Mouse (Mus musculus): ENCODE measurements around the gene Wrap53. TPM values are rescaled to one million over a fixed set of nuclear protein-coding genes. Genes with fewer than 3 reads are reported as not detected.
"Not testable (repeated sequence)": the region's sequence is repeated elsewhere in the genome, so short reads cannot be mapped to it uniquely, and the experiment has no call there.

Gene Wrap53
- polyA plus RNA-seq (2012; rRNA removed) = 9.5 and 9.7 TPM in 2 replicates

DNA sequence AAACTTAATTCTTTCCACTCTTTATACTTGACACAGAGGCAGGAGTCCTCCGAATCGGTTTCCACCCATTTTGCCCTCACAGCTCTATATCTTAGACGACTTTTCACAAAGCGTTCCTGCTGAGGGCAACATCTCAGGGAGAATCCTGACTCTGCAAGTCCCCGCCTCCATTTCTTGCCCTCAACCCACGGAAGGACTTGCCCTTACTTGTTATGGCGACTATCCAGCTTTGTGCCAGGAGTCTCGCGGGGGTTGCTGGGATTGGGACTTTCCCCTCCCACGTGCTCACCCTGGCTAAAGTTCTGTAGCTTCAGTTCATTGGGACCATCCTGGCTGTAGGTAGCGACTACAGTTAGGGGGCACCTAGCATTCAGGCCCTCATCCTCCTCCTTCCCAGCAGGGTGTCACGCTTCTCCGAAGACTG lies at the start of gene Wrap53, which contains the start of gene Trp53:
Gene Wrap53, minus strand, starts transcription at position 165 of the 424 bp plus-strand sequence.
Gene Trp53, plus strand, starts transcription at position 269 of the 424 bp plus-strand sequence.
- H3K4me1 ChIP-seq (ENCODE audit: control insufficient read depth, insufficient read depth, low read length) = peaks cover 16% of the 10 kb centered on the region

DNA sequence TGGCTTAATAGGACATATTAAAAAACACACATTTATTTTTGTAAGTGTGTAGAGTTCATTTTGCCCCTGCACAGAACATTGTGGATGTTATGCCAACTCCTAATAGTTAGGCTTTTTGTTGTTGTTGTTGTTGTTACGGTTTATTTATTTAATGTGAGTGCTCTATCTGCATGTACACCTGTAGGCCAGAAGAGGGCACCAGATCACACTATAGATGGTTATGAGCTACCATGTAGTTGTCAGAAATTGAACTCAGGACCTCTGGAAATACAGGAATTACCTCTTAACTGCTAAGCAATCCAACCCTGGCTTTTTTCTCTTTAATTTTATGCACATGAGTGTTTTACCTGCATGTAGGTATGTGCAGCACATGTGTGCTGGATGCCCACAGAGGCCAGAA lies 49.7 kb upstream of the Wrap53 start:
- H3K27ac ChIP-seq (ENCODE audit: control insufficient read depth, insufficient read depth, low read depth, low read length) = no peak overlapping the region
- peaks cover 2% of the 10 kb centered on the region for H3K4me1 ChIP-seq (ENCODE audit: control insufficient read depth, insufficient read depth, low read length)
- H3K36me3 ChIP-seq (ENCODE audit: control insufficient read depth, insufficient read depth, low read length) = no peaks in the 10 kb centered on the region
- no peaks in the 10 kb centered on the region for H3K27me3 ChIP-seq (ENCODE audit: control insufficient read depth, insufficient read depth, low read length)
- no peak for TF ChIP-seq POLR2A (IDR thresholded peaks at IDR 0.05; ENCODE audit: control insufficient read depth, low read depth, low read length)
- TF ChIP-seq CTCF (IDR thresholded peaks at IDR 0.05; ENCODE audit: control insufficient read depth, insufficient read depth, insufficient replicate concordance, low read depth, low read length) = no peak
- no peak overlapping the region for H3K4me3 ChIP-seq (ENCODE audit: control insufficient read depth, low read depth, low read length)

More for the DNA sequence above, at the start of gene Wrap53, which contains the start of gene Trp53:
- Histone ChIP-seq H3K36me3 (ENCODE audit: control insufficient read depth, insufficient read depth, low read length) (no peaks in the 10 kb centered on the region; the same call in 1 of the 2 replicates), H3K4me3 (ENCODE audit: control insufficient read depth, low read depth, low read length) (peak within 1 kb of the TSS; percentile 91), H3K27me3 (ENCODE audit: control insufficient read depth, insufficient read depth, low read length) (no peaks in the 10 kb centered on the region), H3K27ac (ENCODE audit: control insufficient read depth, insufficient read depth, low read depth, low read length) (peak within 1 kb of the TSS; percentile 89)
- no peak for TF ChIP-seq CTCF (IDR thresholded peaks at IDR 0.05; ENCODE audit: control insufficient read depth, insufficient read depth, insufficient replicate concordance, low read depth, low read length)
- TF ChIP-seq POLR2A (IDR thresholded peaks at IDR 0.05; ENCODE audit: control insufficient read depth, low read depth, low read length) = peak; percentile 84; the same call in 1 of the 2 replicates

DNA sequence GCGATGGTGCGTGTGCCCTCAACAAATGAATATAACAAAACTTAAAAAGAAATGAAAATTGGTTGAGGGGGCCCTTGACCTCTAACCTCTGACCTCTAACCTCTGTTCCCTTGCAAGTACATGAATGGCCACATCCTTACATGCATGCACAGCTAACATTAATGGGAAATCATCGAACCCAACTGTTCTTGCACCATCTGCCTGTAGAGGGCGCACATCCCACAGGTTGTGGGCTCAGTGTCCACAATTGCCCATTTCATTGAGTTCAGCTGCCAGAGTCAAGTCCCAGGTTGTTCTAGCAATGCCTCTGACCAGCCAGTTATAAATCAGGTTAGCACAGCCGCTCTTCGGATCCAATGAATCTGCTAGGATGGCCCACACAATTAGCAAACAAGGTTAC lies 48.2 kb upstream of the Wrap53 start:
- Histone ChIP-seq H3K27me3 (ENCODE audit: control insufficient read depth, insufficient read depth, low read length) (no peaks in the 10 kb centered on the region), H3K4me3 (ENCODE audit: control insufficient read depth, low read depth, low read length) (no peak overlapping the region), H3K4me1 (ENCODE audit: control insufficient read depth, insufficient read depth, low read length) (peaks cover under 1% of the 10 kb centered on the region), H3K36me3 (ENCODE audit: control insufficient read depth, insufficient read depth, low read length) (no peaks in the 10 kb centered on the region), H3K27ac (ENCODE audit: control insufficient read depth, insufficient read depth, low read depth, low read length) (no peak overlapping the region)
- TF ChIP-seq CTCF (IDR thresholded peaks at IDR 0.05; ENCODE audit: control insufficient read depth, insufficient read depth, insufficient replicate concordance, low read depth, low read length) (peak; percentile 95; the same call in 1 of the 2 replicates), POLR2A (IDR thresholded peaks at IDR 0.05; ENCODE audit: control insufficient read depth, low read depth, low read length) (no peak)

DNA sequence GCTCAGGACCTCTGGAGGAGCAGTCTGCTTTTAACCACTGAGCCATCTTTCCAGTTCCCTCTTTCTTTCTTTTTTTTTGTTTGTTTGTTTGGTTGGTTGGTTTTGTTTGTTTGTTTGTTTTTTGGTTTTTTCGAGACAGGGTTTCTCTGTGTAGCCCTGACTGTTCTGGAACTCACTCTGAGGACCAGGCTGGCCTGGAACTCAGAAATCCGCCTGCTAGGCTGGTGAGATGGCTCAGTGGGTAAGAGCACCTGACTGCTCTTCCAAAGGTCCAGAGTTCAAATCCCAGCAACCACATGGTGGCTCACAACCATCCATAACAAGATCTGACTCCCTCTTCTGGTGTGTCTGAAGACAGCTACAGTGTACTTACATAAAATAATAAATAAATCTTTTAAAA lies 44.3 kb upstream of the Wrap53 start:
- not testable (repeated sequence) for H3K27me3 ChIP-seq (ENCODE audit: control insufficient read depth, insufficient read depth, low read length); H3K4me3 ChIP-seq (ENCODE audit: control insufficient read depth, low read depth, low read length)
- H3K4me1 ChIP-seq (ENCODE audit: control insufficient read depth, insufficient read depth, low read length) = peaks cover 16% of the 10 kb centered on the region

DNA sequence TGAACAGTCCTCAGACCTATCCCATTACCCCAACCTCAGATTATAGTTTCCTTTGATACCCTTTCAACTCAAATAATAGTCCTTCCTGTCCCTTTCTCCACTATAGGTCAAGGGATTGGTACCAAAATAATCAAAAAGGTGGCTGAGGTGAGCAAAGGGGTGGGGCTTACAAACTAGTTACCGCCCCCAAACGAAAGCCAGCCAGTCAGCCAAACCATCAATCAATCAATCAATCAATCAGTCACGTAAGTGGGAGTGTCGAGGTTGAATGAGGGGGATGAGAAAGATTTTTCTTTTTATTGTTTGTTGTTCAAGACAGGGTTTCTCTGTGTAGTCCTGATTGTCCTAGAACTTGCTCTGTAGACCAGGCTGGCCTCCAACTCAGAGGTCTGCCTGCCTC lies 43.0 kb upstream of the Wrap53 start:
- H3K4me1 ChIP-seq (ENCODE audit: control insufficient read depth, insufficient read depth, low read length) = peaks cover 16% of the 10 kb centered on the region
- H3K4me3 ChIP-seq (ENCODE audit: control insufficient read depth, low read depth, low read length) = peak overlapping the region; percentile 88; the same call in 1 of the 2 replicates
- H3K27ac ChIP-seq (ENCODE audit: control insufficient read depth, insufficient read depth, low read depth, low read length) = peak overlapping the region; percentile 84

More for the DNA sequence above, 44.3 kb upstream of the Wrap53 start:
- not testable (repeated sequence) for H3K27ac ChIP-seq (ENCODE audit: control insufficient read depth, insufficient read depth, low read depth, low read length); H3K36me3 ChIP-seq (ENCODE audit: control insufficient read depth, insufficient read depth, low read length)

DNA sequence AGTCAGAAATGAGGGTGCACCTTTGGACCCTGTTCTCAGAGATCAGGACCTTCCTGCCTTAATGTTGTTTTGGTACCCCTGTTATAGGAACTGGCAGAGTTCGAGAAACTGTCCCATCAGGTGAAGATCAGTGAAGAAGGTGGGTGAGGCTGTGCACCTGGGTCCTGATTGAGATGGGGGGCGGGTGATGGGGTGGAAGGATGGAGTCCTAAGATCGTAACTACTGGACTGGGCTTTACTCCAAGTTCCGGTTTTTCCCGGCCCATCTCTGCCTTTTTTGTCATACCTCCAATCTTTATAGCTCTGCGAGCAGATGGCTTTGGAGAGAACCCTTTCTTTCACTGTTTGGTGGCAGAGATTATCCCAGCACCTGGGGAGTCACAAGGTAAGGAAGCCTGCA lies 42.4 kb upstream of the Wrap53 start:
- Histone ChIP-seq H3K27me3 (ENCODE audit: control insufficient read depth, insufficient read depth, low read length) (no peaks in the 10 kb centered on the region), H3K27ac (ENCODE audit: control insufficient read depth, insufficient read depth, low read depth, low read length) (peak overlapping the region; percentile 84), H3K4me3 (ENCODE audit: control insufficient read depth, low read depth, low read length) (peak overlapping the region; percentile 88), H3K4me1 (ENCODE audit: control insufficient read depth, insufficient read depth, low read length) (peaks cover 16% of the 10 kb centered on the region), H3K36me3 (ENCODE audit: control insufficient read depth, insufficient read depth, low read length) (no peaks in the 10 kb centered on the region)
- no peak for TF ChIP-seq POLR2A (IDR thresholded peaks at IDR 0.05; ENCODE audit: control insufficient read depth, low read depth, low read length)
- no peak for TF ChIP-seq CTCF (IDR thresholded peaks at IDR 0.05; ENCODE audit: control insufficient read depth, insufficient read depth, insufficient replicate concordance, low read depth, low read length)

More for the DNA sequence above, 43.0 kb upstream of the Wrap53 start:
- TF ChIP-seq POLR2A (IDR thresholded peaks at IDR 0.05; ENCODE audit: control insufficient read depth, low read depth, low read length) = no peak
- no peak for TF ChIP-seq CTCF (IDR thresholded peaks at IDR 0.05; ENCODE audit: control insufficient read depth, insufficient read depth, insufficient replicate concordance, low read depth, low read length)
- Histone ChIP-seq H3K36me3 (ENCODE audit: control insufficient read depth, insufficient read depth, low read length) (no peaks in the 10 kb centered on the region), H3K27me3 (ENCODE audit: control insufficient read depth, insufficient read depth, low read length) (no peaks in the 10 kb centered on the region)

DNA sequence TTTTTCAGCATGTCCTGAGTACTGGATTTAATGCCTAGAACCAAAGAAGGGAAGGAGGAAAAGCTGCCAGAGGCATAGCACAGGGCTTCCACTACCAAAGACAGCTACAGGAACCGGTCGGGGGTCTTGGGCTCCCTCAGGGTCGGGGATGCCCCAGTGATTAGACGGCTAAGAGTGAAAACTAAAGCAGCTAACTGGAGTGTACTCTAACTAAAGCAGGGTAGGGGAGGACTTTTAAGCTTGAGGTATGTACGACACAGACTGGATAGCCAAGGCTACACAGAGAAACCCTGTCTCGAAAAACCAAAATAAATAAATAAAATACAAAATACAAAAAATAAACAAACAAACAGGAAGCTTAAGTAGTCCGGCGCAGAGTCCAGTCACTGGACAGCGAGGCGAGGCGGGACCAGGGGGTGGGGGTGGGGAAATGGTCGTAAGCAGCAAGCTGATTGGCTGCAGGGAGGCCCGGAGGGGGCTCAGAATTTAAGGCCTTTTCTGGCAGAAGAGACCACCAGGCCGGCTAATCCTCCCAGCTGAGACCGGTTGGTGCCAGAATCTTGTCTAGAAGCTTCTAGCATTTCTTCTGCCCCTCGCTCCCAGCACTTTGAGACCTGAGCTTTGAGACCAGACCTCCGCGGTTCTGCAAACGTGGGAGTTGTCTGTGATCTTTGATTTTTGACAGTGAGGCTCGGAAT lies 41.7 kb upstream of the Wrap53 start, which contains the start of gene Sat2:
Gene Sat2, plus strand, starts transcription at position 454 of the 698 bp plus-strand sequence.
- Histone ChIP-seq H3K36me3 (ENCODE audit: control insufficient read depth, insufficient read depth, low read length) (no peaks in the 10 kb centered on the region), H3K4me1 (ENCODE audit: control insufficient read depth, insufficient read depth, low read length) (peaks cover 16% of the 10 kb centered on the region), H3K27me3 (ENCODE audit: control insufficient read depth, insufficient read depth, low read length) (no peaks in the 10 kb centered on the region), H3K4me3 (ENCODE audit: control insufficient read depth, low read depth, low read length) (peak within 1 kb of the TSS; percentile 88), H3K27ac (ENCODE audit: control insufficient read depth, insufficient read depth, low read depth, low read length) (peak within 1 kb of the TSS; percentile 84)
- TF ChIP-seq CTCF (IDR thresholded peaks at IDR 0.05; ENCODE audit: control insufficient read depth, insufficient read depth, insufficient replicate concordance, low read depth, low read length) (no peak), POLR2A (IDR thresholded peaks at IDR 0.05; ENCODE audit: control insufficient read depth, low read depth, low read length) (0 out of 2 replicates have a peak, but pooled peaks have one; percentile 19)
